ENCODE assay signal across 17 mouse cellular contexts in the genomic region with DNA sequence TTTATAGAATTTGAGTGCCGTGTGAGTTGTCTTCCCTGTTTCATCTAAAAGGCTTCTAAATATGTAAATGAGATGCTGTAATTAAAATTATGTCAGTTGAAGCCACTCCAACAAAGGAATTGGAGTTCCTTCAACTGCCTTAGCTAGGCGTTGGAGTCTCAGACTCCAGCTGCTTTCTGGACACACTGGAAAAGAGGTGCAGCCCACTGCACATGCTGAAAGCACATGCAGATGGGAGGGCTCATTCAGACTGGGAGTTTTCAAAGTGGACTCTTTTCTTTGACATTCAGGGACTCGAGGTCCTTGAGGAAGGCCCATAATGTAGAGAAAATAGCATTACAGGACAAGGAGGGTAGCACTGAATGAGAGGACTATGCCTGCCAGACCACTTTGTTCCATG.
"Had no signal": no experiment of that assay in that cellular context is flagged by ENCODE, and none has a peak within 500 bp of the region (broad histone marks: within the 10 kb centered on the region; RNA-seq: fewer than 3 reads in every experiment).

No protein-coding gene starts in this region.

- H3K4me3 ChIP-seq: layer of hippocampus, adult 2 months; limb, embryonic 12.5 days; liver, embryonic 13.5 days; lung, embryonic 15.5 days; megakaryocyte, embryonic 14.5 days; midbrain, embryonic 15.5 days had no signal

- DNase-seq: kidney, adult 18-20 months; kidney, postnatal 10 days; kidney, postnatal 4 days; liver; liver, embryonic 13.5 days; liver, postnatal 0 days; lung, postnatal 14 days; right cerebral cortex, postnatal 4 days; spleen, adult 18-20 months; thymus, adult 2 months; thymus, postnatal 25 days had no signal

- H3K9me3 ChIP-seq: limb, embryonic 12.5 days; liver, embryonic 13.5 days; lung, embryonic 15.5 days; megakaryocyte, embryonic 14.5 days; midbrain, embryonic 15.5 days had no signal

- H3K27ac ChIP-seq: layer of hippocampus, adult 2 months; limb, embryonic 12.5 days; liver, embryonic 13.5 days; lung, embryonic 15.5 days; macrophage; midbrain, embryonic 15.5 days had no signal

- H3K36me3 ChIP-seq: limb, embryonic 12.5 days; liver, embryonic 13.5 days; lung, embryonic 15.5 days; midbrain, embryonic 15.5 days had no signal

- H3K9ac ChIP-seq: limb, embryonic 12.5 days; liver, embryonic 13.5 days; liver, postnatal 0 days; lung, embryonic 15.5 days; midbrain, embryonic 15.5 days had no signal

- H3K4me2 ChIP-seq: limb, embryonic 12.5 days; liver, embryonic 13.5 days; lung, embryonic 15.5 days; midbrain, embryonic 15.5 days had no signal

- ATAC-seq: liver, postnatal 0 days; midbrain, embryonic 15.5 days had no signal

- H3K27me3 ChIP-seq: limb, embryonic 12.5 days; liver, embryonic 13.5 days; lung, embryonic 15.5 days; megakaryocyte, embryonic 14.5 days; midbrain, embryonic 15.5 days had no signal

- H3K4me1 ChIP-seq: limb, embryonic 12.5 days; liver, embryonic 13.5 days; lung, embryonic 15.5 days; megakaryocyte, embryonic 14.5 days had no signal
